Mouse (Mus musculus): ENCODE data around the gene Qrich2. TPM values are rescaled to one million over a fixed set of nuclear protein-coding genes. Genes with fewer than 3 reads are reported as not detected.
"Not testable (repeated sequence)": the region's sequence is repeated elsewhere in the genome, so short reads cannot be mapped to it uniquely, and the experiment has no call there.

The Qrich2 gene
- polyA plus RNA-seq, 1 experiment from 2014 or later, result not detected

GRCm38 (mm10) chr11:116481776-116482175 lies 15.7 kb upstream of the Qrich2 start:
- no peak for ATAC-seq (replicated peaks)

GRCm38 (mm10) chr11:116480975-116481374 lies 14.9 kb upstream of the Qrich2 start:
- H3K27ac ChIP-seq, result no peak overlapping the region
- no peaks in the 10 kb centered on the region for H3K27me3 ChIP-seq (replicated peaks)
- no peaks in the 10 kb centered on the region for H3K9me3 ChIP-seq
- H3K4me3 ChIP-seq, result no peak overlapping the region
- 95% methylated on average over 8 of the region's 8 CpGs for WGBS
- no peak overlapping the region for H3K9ac ChIP-seq
- ATAC-seq (replicated peaks), result no peak
- no peaks in the 10 kb centered on the region for H3K4me1 ChIP-seq
- H3K36me3 ChIP-seq (replicated peaks), result peaks cover 53% of the 10 kb centered on the region
- H3K4me2 ChIP-seq, result no peak overlapping the region

More at GRCm38 (mm10) chr11:116481776-116482175, 15.7 kb upstream of the Qrich2 start:
- no peaks in the 10 kb centered on the region for H3K9me3 ChIP-seq
- no peak overlapping the region for H3K4me2 ChIP-seq
- H3K27me3 ChIP-seq (replicated peaks), result no peaks in the 10 kb centered on the region
- H3K4me3 ChIP-seq, result no peak overlapping the region
- H3K27ac ChIP-seq, result no peak overlapping the region
- WGBS, result 78% methylated on average over 7 of the region's 7 CpGs
- no peaks in the 10 kb centered on the region for H3K4me1 ChIP-seq
- no peak overlapping the region for H3K9ac ChIP-seq
- H3K36me3 ChIP-seq (replicated peaks), result peaks cover 54% of the 10 kb centered on the region

- H3K4me1 ChIP-seq, result no peaks in the 10 kb centered on the region
- H3K36me3 ChIP-seq (replicated peaks), result peaks cover 48% of the 10 kb centered on the region
- 72% methylated on average over 8 of the region's 8 CpGs for WGBS
- no peaks in the 10 kb centered on the region for H3K27me3 ChIP-seq (replicated peaks)
- no peaks in the 10 kb centered on the region for H3K9me3 ChIP-seq
- no peak overlapping the region for H3K9ac ChIP-seq
- no peak for ATAC-seq (replicated peaks)
- H3K4me2 ChIP-seq, result no peak overlapping the region
- no peak overlapping the region for H3K4me3 ChIP-seq
- H3K27ac ChIP-seq, result no peak overlapping the region
These were observed 13.8 kb upstream of the Qrich2 start for GRCm38 (mm10) chr11:116479832-116480231.

GRCm38 (mm10) chr11:116478978-116479377 lies 12.9 kb upstream of the Qrich2 start:
- Histone ChIP-seq H3K36me3 (replicated peaks) (peaks cover 45% of the 10 kb centered on the region), H3K4me1 (no peaks in the 10 kb centered on the region), H3K4me2 (no peak overlapping the region), H3K4me3 (no peak overlapping the region), H3K9me3 (no peaks in the 10 kb centered on the region), H3K9ac (no peak overlapping the region), H3K27me3 (replicated peaks) (no peaks in the 10 kb centered on the region), H3K27ac (no peak overlapping the region)
- 69% methylated on average over 7 of the region's 7 CpGs for WGBS
- no peak for ATAC-seq (replicated peaks)

- no peak overlapping the region for H3K9ac ChIP-seq
- H3K4me1 ChIP-seq, result no peaks in the 10 kb centered on the region
- H3K9me3 ChIP-seq, result no peaks in the 10 kb centered on the region
- H3K27me3 ChIP-seq (replicated peaks), result no peaks in the 10 kb centered on the region
- no peak overlapping the region for H3K27ac ChIP-seq
- no peak overlapping the region for H3K4me3 ChIP-seq
- peaks cover 49% of the 10 kb centered on the region; the same call in 1 of the 2 replicates for H3K36me3 ChIP-seq (replicated peaks)
- 59% methylated on average over 15 of the region's 15 CpGs for WGBS
- no peak for ATAC-seq (replicated peaks)
- H3K4me2 ChIP-seq, result no peak overlapping the region
These were observed 11.2 kb upstream of the Qrich2 start for GRCm38 (mm10) chr11:116477160-116477759.

- 87% methylated on average over 6 of the region's 6 CpGs for WGBS
- Histone ChIP-seq H3K27ac (no peak overlapping the region), H3K9me3 (no peaks in the 10 kb centered on the region), H3K4me2 (no peak overlapping the region), H3K4me1 (no peaks in the 10 kb centered on the region), H3K27me3 (replicated peaks) (no peaks in the 10 kb centered on the region), H3K4me3 (no peak overlapping the region), H3K9ac (no peak overlapping the region), H3K36me3 (replicated peaks) (peaks cover 49% of the 10 kb centered on the region; the same call in 1 of the 2 replicates)
- ATAC-seq (replicated peaks), result no peak
These were observed 10.7 kb upstream of the Qrich2 start for GRCm38 (mm10) chr11:116476696-116477095.

GRCm38 (mm10) chr11:116476041-116476440 lies 10.0 kb upstream of the Qrich2 start:
- H3K27me3 ChIP-seq (replicated peaks), result no peaks in the 10 kb centered on the region
- no peak overlapping the region for H3K4me2 ChIP-seq
- H3K4me1 ChIP-seq, result no peaks in the 10 kb centered on the region
- no peaks in the 10 kb centered on the region for H3K9me3 ChIP-seq
- 88% methylated on average over 10 of the region's 10 CpGs for whole genome bisulfite sequencing
- peaks cover 55% of the 10 kb centered on the region; the same call in 1 of the 2 replicates for H3K36me3 ChIP-seq (replicated peaks)
- no peak overlapping the region for H3K4me3 ChIP-seq
- H3K9ac ChIP-seq, result no peak overlapping the region
- no peak overlapping the region for H3K27ac ChIP-seq
- no peak for ATAC-seq (replicated peaks)

- Histone ChIP-seq H3K27me3 (replicated peaks) (no peaks in the 10 kb centered on the region), H3K4me1 (no peaks in the 10 kb centered on the region), H3K9ac (no peak overlapping the region), H3K27ac (no peak overlapping the region), H3K4me3 (no peak overlapping the region), H3K9me3 (no peaks in the 10 kb centered on the region), H3K36me3 (replicated peaks) (peaks cover 35% of the 10 kb centered on the region; the same call in 1 of the 2 replicates), H3K4me2 (no peak overlapping the region)
- ATAC-seq (replicated peaks), result no peak
- 88% methylated on average over 4 of the region's 4 CpGs for WGBS
These were observed 6.2 kb upstream of the Qrich2 start for GRCm38 (mm10) chr11:116472275-116472674.

GRCm38 (mm10) chr11:116470896-116471295 lies 4.9 kb upstream of the Qrich2 start:
- H3K9ac ChIP-seq, result no peak overlapping the region
- H3K27me3 ChIP-seq (replicated peaks), result no peaks in the 10 kb centered on the region
- no peaks in the 10 kb centered on the region for H3K9me3 ChIP-seq
- ATAC-seq (replicated peaks), result no peak
- no peak overlapping the region for H3K27ac ChIP-seq
- H3K4me3 ChIP-seq, result no peak overlapping the region
- H3K4me2 ChIP-seq, result no peak overlapping the region
- no peaks in the 10 kb centered on the region for H3K4me1 ChIP-seq
- peaks cover 35% of the 10 kb centered on the region; the same call in 1 of the 2 replicates for H3K36me3 ChIP-seq (replicated peaks)
- 91% methylated on average over 4 of the region's 4 CpGs for WGBS

GRCm38 (mm10) chr11:116470249-116470648 lies 4.2 kb upstream of the Qrich2 start:
- Histone ChIP-seq H3K4me1 (no peaks in the 10 kb centered on the region), H3K27ac (no peak overlapping the region), H3K9ac (no peak overlapping the region), H3K9me3 (no peaks in the 10 kb centered on the region), H3K4me2 (no peak overlapping the region), H3K36me3 (replicated peaks) (peaks cover 33% of the 10 kb centered on the region; the same call in 1 of the 2 replicates), H3K4me3 (no peak overlapping the region), H3K27me3 (replicated peaks) (no peaks in the 10 kb centered on the region)
- WGBS, result 83% methylated on average over 3 of the region's 3 CpGs
- no peak for ATAC-seq (replicated peaks)

GRCm38 (mm10) chr11:116468338-116468737 lies 2.3 kb upstream of the Qrich2 start:
- H3K9ac ChIP-seq; H3K4me1 ChIP-seq; H3K4me3 ChIP-seq; H3K27me3 ChIP-seq (replicated peaks); H3K27ac ChIP-seq; ATAC-seq (replicated peaks); H3K4me2 ChIP-seq; H3K9me3 ChIP-seq: not testable (repeated sequence)
- 68% methylated on average over 3 of the region's 3 CpGs for WGBS
- H3K36me3 ChIP-seq (replicated peaks), result peaks cover 28% of the 10 kb centered on the region; the same call in 1 of the 2 replicates

- ATAC-seq (replicated peaks), result no peak
- Histone ChIP-seq H3K4me3 (no peak overlapping the region), H3K9ac (no peak overlapping the region), H3K9me3 (no peaks in the 10 kb centered on the region), H3K4me1 (no peaks in the 10 kb centered on the region), H3K27ac (no peak overlapping the region), H3K36me3 (replicated peaks) (no peaks in the 10 kb centered on the region), H3K4me2 (no peak overlapping the region), H3K27me3 (replicated peaks) (no peaks in the 10 kb centered on the region)
- 19% methylated on average over 2 of the region's 2 CpGs for WGBS
These were observed 2.2 kb downstream of the Qrich2 start for GRCm38 (mm10) chr11:116463833-116464232.

GRCm38 (mm10) chr11:116463338-116463737 lies 2.7 kb downstream of the Qrich2 start:
- H3K27me3 ChIP-seq (replicated peaks), result no peaks in the 10 kb centered on the region
- no peaks in the 10 kb centered on the region for H3K36me3 ChIP-seq (replicated peaks)
- ATAC-seq (replicated peaks), result no peak
- no peak overlapping the region for H3K27ac ChIP-seq
- no peaks in the 10 kb centered on the region for H3K9me3 ChIP-seq
- H3K4me1 ChIP-seq, result no peaks in the 10 kb centered on the region
- H3K4me3 ChIP-seq, result no peak overlapping the region
- H3K9ac ChIP-seq, result no peak overlapping the region
- 62% methylated on average over 5 of the region's 5 CpGs for WGBS
- H3K4me2 ChIP-seq, result no peak overlapping the region

Data from midbrain, embryonic 15.5 days (tissue).